Comparison of ENCODE assay signal across 14 mouse cellular contexts in the genomic region with DNA sequence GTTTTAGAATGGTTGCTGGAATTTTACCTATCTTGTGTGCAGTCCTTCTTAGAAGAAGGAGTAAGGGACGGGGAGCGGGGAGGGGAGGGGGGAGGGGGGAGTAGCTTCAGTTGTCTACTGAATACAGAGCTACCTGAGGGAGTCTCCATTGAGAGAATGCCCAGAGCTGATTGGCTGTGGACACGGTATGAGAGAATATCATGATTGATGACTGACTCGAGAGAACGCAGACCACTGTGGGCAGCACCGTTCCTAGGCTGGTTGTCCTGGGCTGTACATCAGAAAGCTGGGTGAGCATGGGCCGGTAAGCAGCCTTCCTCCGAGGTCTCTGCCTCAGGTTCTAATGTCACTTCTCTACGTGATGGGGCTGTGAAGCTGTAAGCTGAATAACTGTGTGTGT. TPM values are rescaled to one million over a fixed set of nuclear protein-coding genes. Genes with fewer than 3 reads are reported as not detected.
"Had no signal": no experiment of that assay in that cellular context is flagged by ENCODE, and none has a peak within 500 bp of the region (broad histone marks: within the 10 kb centered on the region; RNA-seq: fewer than 3 reads in every experiment).

No protein-coding gene starts in this region.

- H3K9ac ChIP-seq: intestine, embryonic 15.5 days; kidney, embryonic 15.5 days; liver, embryonic 12.5 days; lung, embryonic 15.5 days; midbrain, embryonic 15.5 days; neural tube, embryonic 12.5 days; stomach, embryonic 15.5 days had no signal

- H3K4me3 ChIP-seq: intestine, embryonic 15.5 days; kidney, embryonic 15.5 days; left cerebral cortex, adult 2 months; limb, embryonic 10.5 days; liver, embryonic 12.5 days; lung, embryonic 15.5 days; megakaryocyte, embryonic 14.5 days; midbrain, embryonic 15.5 days; neural tube, embryonic 12.5 days; stomach, embryonic 15.5 days had no signal

- H3K9me3 ChIP-seq: intestine, embryonic 15.5 days; kidney, embryonic 15.5 days; limb, embryonic 10.5 days; liver, embryonic 12.5 days; lung, embryonic 15.5 days; megakaryocyte, embryonic 14.5 days; midbrain, embryonic 15.5 days; neural tube, embryonic 12.5 days; stomach, embryonic 15.5 days had no signal

- H3K36me3 ChIP-seq: intestine, embryonic 15.5 days; kidney, embryonic 15.5 days; liver, embryonic 12.5 days; midbrain, embryonic 15.5 days; stomach, embryonic 15.5 days had no signal

- ATAC-seq: intestine, embryonic 15.5 days; liver, embryonic 12.5 days; midbrain, embryonic 15.5 days had no signal

- H3K4me1 ChIP-seq: liver, embryonic 12.5 days; midbrain, embryonic 15.5 days; neural tube, embryonic 12.5 days had no signal

- H3K27ac ChIP-seq: intestine, embryonic 15.5 days; kidney, embryonic 15.5 days; left cerebral cortex, adult 2 months; limb, embryonic 10.5 days; liver, embryonic 12.5 days; lung, embryonic 15.5 days; macrophage; midbrain, embryonic 15.5 days; neural tube, embryonic 12.5 days; stomach, embryonic 15.5 days had no signal

- H3K4me2 ChIP-seq: intestine, embryonic 15.5 days; kidney, embryonic 15.5 days; liver, embryonic 12.5 days; lung, embryonic 15.5 days; midbrain, embryonic 11.5 days; midbrain, embryonic 15.5 days; neural tube, embryonic 12.5 days; stomach, embryonic 15.5 days had no signal

- H3K27me3 ChIP-seq: intestine, embryonic 15.5 days; lung, embryonic 15.5 days; midbrain, embryonic 15.5 days; neural tube, embryonic 12.5 days; stomach, embryonic 15.5 days had no signal

- DNase-seq: kidney, adult 2 months; lung, postnatal 14 days had no signal

RNA-seq across cellular contexts. Expression of a gene that starts 2.0 kb away (rescaled TPM):
- polyA plus RNA-seq: limb, embryonic 10.5 days had no signal
